Comparison of ENCODE assay signal across 25 mouse cellular contexts in the genomic region with DNA sequence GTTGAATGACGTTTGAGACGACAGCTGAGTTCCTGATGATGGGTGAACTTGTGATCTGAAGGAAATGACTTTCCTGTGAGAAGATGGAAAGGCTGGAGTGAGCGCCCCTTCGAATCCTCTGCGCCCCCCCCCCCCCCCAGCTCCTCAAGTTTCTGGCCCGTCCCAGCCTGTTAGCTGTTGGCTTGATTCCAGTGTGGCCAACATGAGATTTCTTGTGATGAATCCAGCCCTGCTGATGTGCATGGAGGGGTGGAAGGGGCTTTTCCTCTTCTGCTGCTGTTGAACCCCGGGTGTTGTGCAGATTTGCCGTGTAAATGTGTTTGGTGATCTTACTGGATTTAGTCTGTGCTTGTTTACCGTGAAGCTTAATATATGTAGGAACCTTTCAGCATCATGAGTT. TPM values are rescaled to one million over a fixed set of nuclear protein-coding genes. Genes with fewer than 3 reads are reported as not detected.
DNase-seq lines count a peak whose midpoint lies in the region; ATAC-seq and TF ChIP-seq lines count a peak whose summit lies in the region.
"Had no signal": no experiment of that assay in that cellular context is flagged by ENCODE, and none has a peak within 500 bp of the region (broad histone marks: within the 10 kb centered on the region; RNA-seq: fewer than 3 reads in every experiment).

No protein-coding gene starts in this region.

- TF ChIP-seq CTCF in lung, postnatal 0 days (IDR thresholded peaks at IDR 0.05): no peak
- TF ChIP-seq CTCF in lung, adult 2 months (IDR thresholded peaks at IDR 0.05; ENCODE audit: insufficient read depth, low read length): no peak

- TF ChIP-seq EP300 in lung, postnatal 0 days (IDR thresholded peaks at IDR 0.05): no peak

- no peaks in the 10 kb centered on the region for H3K27me3 ChIP-seq in kidney, embryonic 15.5 days
- H3K27me3 ChIP-seq in limb, embryonic 13.5 days: no peaks in the 10 kb centered on the region
- H3K27me3 ChIP-seq in limb, embryonic 10.5 days (ENCODE audit: low read depth, poor library complexity, severe bottlenecking): no peaks in the 10 kb centered on the region
- H3K27me3 ChIP-seq in lung, embryonic 15.5 days: no peaks in the 10 kb centered on the region
- H3K27me3 ChIP-seq in lung, postnatal 0 days (replicated peaks; ENCODE audit: insufficient read depth, low read length): no peaks in the 10 kb centered on the region
- H3K27me3 ChIP-seq: embryonic facial prominence, embryonic 12.5 days; embryonic facial prominence, embryonic 15.5 days; forebrain, embryonic 12.5 days had no signal

- H3K36me3 ChIP-seq in kidney, embryonic 15.5 days: peaks cover 25% of the 10 kb centered on the region
- H3K36me3 ChIP-seq in limb, embryonic 13.5 days: peaks cover 8% of the 10 kb centered on the region; the same call in 1 of the 2 replicates
- H3K36me3 ChIP-seq in limb, embryonic 10.5 days: peaks cover 33% of the 10 kb centered on the region
- peaks cover 7% of the 10 kb centered on the region; the same call in 1 of the 2 replicates for H3K36me3 ChIP-seq in lung, embryonic 15.5 days
- no peaks in the 10 kb centered on the region for H3K36me3 ChIP-seq in lung, postnatal 0 days (ENCODE audit: insufficient read depth, low read length)
- H3K36me3 ChIP-seq: forebrain, embryonic 12.5 days had no signal

- TF ChIP-seq POLR2A in lung, adult 2 months (IDR thresholded peaks at IDR 0.05; ENCODE audit: borderline replicate concordance, extremely low read depth, low read depth, low read length): no peak

- 0 out of 2 replicates have a peak overlapping the region, but pooled peaks have one; percentile 7 for H3K27ac ChIP-seq in kidney, embryonic 15.5 days
- no peak overlapping the region for H3K27ac ChIP-seq in limb, embryonic 13.5 days
- no peak overlapping the region for H3K27ac ChIP-seq in limb, embryonic 10.5 days
- H3K27ac ChIP-seq in lung, embryonic 15.5 days: no peak overlapping the region
- H3K27ac ChIP-seq in lung, postnatal 0 days (ENCODE audit: low read length): no peak overlapping the region
- H3K27ac ChIP-seq: embryonic facial prominence, embryonic 12.5 days; embryonic facial prominence, embryonic 15.5 days; forebrain, embryonic 10.5 days; forebrain, embryonic 12.5 days had no signal

- WGBS in kidney, embryonic 15.5 days: 45% methylated on average over 9 of the region's 9 CpGs
- WGBS in limb, embryonic 13.5 days: 65% methylated on average over 9 of the region's 9 CpGs
- 72% methylated on average over 9 of the region's 9 CpGs for WGBS in limb, embryonic 10.5 days
- 50% methylated on average over 9 of the region's 9 CpGs for WGBS in lung, embryonic 15.5 days
- 52% methylated on average over 9 of the region's 9 CpGs for WGBS in lung, postnatal 0 days
- 64% methylated on average over 9 of the region's 9 CpGs for WGBS in lung, adult 2 months

- no peak for DNase-seq in kidney, postnatal 10 days
- DNase-seq in limb, embryonic 10.5 days (ENCODE audit: low spot score): no peak
- DNase-seq in lung, postnatal 36 days: no peak
- DNase-seq in lung, postnatal 0 days (ENCODE audit: low spot score): no peak
- no peak for DNase-seq in lung, adult 2 months
- DNase-seq: adrenal gland, adult 2 months; adrenal gland, postnatal 10 days; adrenal gland, postnatal 25 days; cerebellum, adult 11 months; cerebellum, adult 18-20 months; cerebellum, adult 8-10 months; cerebellum, adult 9-11 months; cerebellum, postnatal 14 days; cerebellum, postnatal 36 days; embryo, embryonic 11 days had no signal

- no peak overlapping the region for H3K9ac ChIP-seq in kidney, embryonic 15.5 days
- no peak overlapping the region for H3K9ac ChIP-seq in limb, embryonic 13.5 days
- H3K9ac ChIP-seq in lung, embryonic 15.5 days: no peak overlapping the region
- H3K9ac ChIP-seq in lung, postnatal 0 days (replicated peaks; ENCODE audit: low read depth): no peak overlapping the region
- H3K9ac ChIP-seq: embryonic facial prominence, embryonic 12.5 days; embryonic facial prominence, embryonic 15.5 days; forebrain, embryonic 12.5 days had no signal

- no peak for ATAC-seq in kidney, embryonic 15.5 days (replicated peaks; ENCODE audit: low FRiP score)
- ATAC-seq in limb, embryonic 13.5 days (ENCODE audit: low FRiP score, low read depth): peak; percentile 19; the same call in 1 of the 2 replicates
- 0 out of 2 replicates have a peak, but pooled peaks have one; percentile 32 for ATAC-seq in lung, embryonic 15.5 days (ENCODE audit: borderline replicate concordance, extremely low read depth, low FRiP score, low TSS enrichment)
- peak; percentile 16 for ATAC-seq in lung, postnatal 0 days
- ATAC-seq: forebrain, embryonic 14.5 days; forebrain, embryonic 16.5 days had no signal

- H3K4me1 ChIP-seq in kidney, embryonic 15.5 days: peaks cover 82% of the 10 kb centered on the region
- H3K4me1 ChIP-seq in limb, embryonic 13.5 days: peaks cover 27% of the 10 kb centered on the region
- peaks cover 42% of the 10 kb centered on the region for H3K4me1 ChIP-seq in limb, embryonic 10.5 days
- peaks cover 63% of the 10 kb centered on the region for H3K4me1 ChIP-seq in lung, embryonic 15.5 days
- peaks cover 3% of the 10 kb centered on the region; the same call in 1 of the 2 replicates for H3K4me1 ChIP-seq in lung, postnatal 0 days (ENCODE audit: insufficient read depth, low read depth, low read length)
- H3K4me1 ChIP-seq in lung, adult 2 months (ENCODE audit: control insufficient read depth, insufficient read depth, low read length): no peaks in the 10 kb centered on the region
- H3K4me1 ChIP-seq: forebrain, embryonic 12.5 days had no signal

- H3K9me3 ChIP-seq in kidney, embryonic 15.5 days (replicated peaks): no peaks in the 10 kb centered on the region
- H3K9me3 ChIP-seq in limb, embryonic 13.5 days: no peaks in the 10 kb centered on the region
- H3K9me3 ChIP-seq in limb, embryonic 10.5 days (replicated peaks): no peaks in the 10 kb centered on the region
- no peaks in the 10 kb centered on the region for H3K9me3 ChIP-seq in lung, embryonic 15.5 days
- H3K9me3 ChIP-seq in lung, postnatal 0 days (ENCODE audit: low read length): no peaks in the 10 kb centered on the region
- H3K9me3 ChIP-seq: embryonic facial prominence, embryonic 12.5 days; embryonic facial prominence, embryonic 15.5 days; forebrain, embryonic 10.5 days; forebrain, embryonic 12.5 days had no signal

- no peak overlapping the region for H3K4me3 ChIP-seq in kidney, embryonic 15.5 days (replicated peaks)
- no peak overlapping the region for H3K4me3 ChIP-seq in limb, embryonic 13.5 days
- no peak overlapping the region for H3K4me3 ChIP-seq in limb, embryonic 10.5 days
- no peak overlapping the region for H3K4me3 ChIP-seq in lung, embryonic 15.5 days
- H3K4me3 ChIP-seq in lung, postnatal 0 days (ENCODE audit: low read depth, low read length): no peak overlapping the region
- H3K4me3 ChIP-seq in lung, adult 2 months (replicated peaks; ENCODE audit: extremely low read depth, low read depth, low read length): no peak overlapping the region
- H3K4me3 ChIP-seq: embryonic facial prominence, embryonic 12.5 days; embryonic facial prominence, embryonic 15.5 days; erythroblast, embryonic 14.5 days; forebrain, embryonic 10.5 days; forebrain, embryonic 12.5 days had no signal

- H3K4me2 ChIP-seq in kidney, embryonic 15.5 days: no peak overlapping the region
- no peak overlapping the region for H3K4me2 ChIP-seq in limb, embryonic 13.5 days (replicated peaks)
- no peak overlapping the region for H3K4me2 ChIP-seq in lung, embryonic 15.5 days
- no peak overlapping the region for H3K4me2 ChIP-seq in lung, postnatal 0 days (replicated peaks; ENCODE audit: low read depth, low read length)
- H3K4me2 ChIP-seq: embryonic facial prominence, embryonic 12.5 days; embryonic facial prominence, embryonic 15.5 days; forebrain, embryonic 12.5 days had no signal

RNA-seq across cellular contexts. Expression of gene Lhfpl2, which starts 31.2 kb away (rescaled TPM):
- polyA plus RNA-seq in kidney, embryonic 15.5 days (2015; fragmentation: Nextera tagmentation; extraction: Ambion mirVana): 87.7 and 89.1 TPM in 2 replicates
- 69.5 and 79.1 TPM in 2 replicates for polyA plus RNA-seq in limb, embryonic 13.5 days (2015; fragmentation: Nextera tagmentation; extraction: Ambion mirVana)
- polyA plus RNA-seq in limb, embryonic 10.5 days (2016; fragmentation: Nextera tagmentation; extraction: Ambion mirVana): 33.7 and 44.0 TPM in 2 replicates
- 53.7 and 56.7 TPM in 2 replicates for polyA plus RNA-seq in lung, embryonic 15.5 days (2015; fragmentation: Nextera tagmentation; extraction: Ambion mirVana)
- polyA plus RNA-seq in lung, postnatal 0 days (2015; fragmentation: Nextera tagmentation; extraction: Ambion mirVana): 19.9 and 21.4 TPM in 2 replicates
- polyA plus RNA-seq in lung, adult 2 months (2012; rRNA removed): 9.4 and 9.9 TPM in 2 replicates
- polyA plus RNA-seq: erythroblast, embryonic 14.5 days had no signal
